Mouse (Mus musculus) kidney, embryonic 16.5 days (tissue): ENCODE measurements around the gene Hacd2. TPM values are rescaled to one million over a fixed set of nuclear protein-coding genes. Genes with fewer than 3 reads are reported as not detected.
A peak's percentile ranks its signal among the peaks of the same experiment; 100 is the strongest.

Experiments used
- ATAC-seq: fragments of 200-750 bp; cut with Nextera tagmentation; 2 replicates; pipeline ENCODE4 v1.8.0; 2017; ENCODE audit warnings: moderate TSS enrichment; ENCODE audit not compliant: low FRiP score, low TSS enrichment
- H3K27ac ChIP-seq: fragments of 300-500 bp; sonication (generic); 2 replicates; pipeline ENCODE4 v1.5.1; 2014; ENCODE audit warnings: low read length
- H3K27me3 ChIP-seq: fragments of 300-500 bp; sonication (generic); 2 replicates; pipeline ENCODE4 v1.6.1; 2014; ENCODE audit warnings: low read length, control low read depth, mixed read lengths; ENCODE audit not compliant: insufficient read depth
- H3K36me3 ChIP-seq: fragments of 300-500 bp; sonication (generic); 2 replicates; pipeline ENCODE4 v1.6.1; 2014; ENCODE audit warnings: low read length, control low read depth, mixed read lengths; ENCODE audit not compliant: insufficient read depth
- H3K4me1 ChIP-seq: fragments of 300-500 bp; sonication (generic); 2 replicates; pipeline ENCODE4 v1.6.1; 2014; ENCODE audit warnings: low read length, control low read depth, mixed read lengths; ENCODE audit not compliant: insufficient read depth
- H3K4me2 ChIP-seq: fragments of 300-500 bp; sonication (generic); replicated peaks from 2 replicates; pipeline ENCODE4 v1.6.1; 2014; ENCODE audit warnings: low read depth, low read length
- H3K4me3 ChIP-seq: fragments of 300-500 bp; sonication (generic); 2 replicates; pipeline ENCODE4 v1.5.1; 2014; ENCODE audit warnings: mild to moderate bottlenecking, low read length
- H3K9ac ChIP-seq: fragments of 300-500 bp; sonication (generic); replicated peaks from 2 replicates; pipeline ENCODE4 v1.6.1; 2014; ENCODE audit warnings: low read length
- H3K9me3 ChIP-seq: fragments of 300-500 bp; sonication (generic); 2 replicates; pipeline ENCODE4 v1.6.1; 2016; ENCODE audit warnings: low read length, control low read depth
- WGBS: fragments of 180-500 bp; shearing (Covaris S2); extraction: QIAGEN DNeasy Blood & Tissue Kit; methylation state at CpG from one replicate; pipeline ENCODE4 v1.1.7; 2014; 5-methylcytosine and 5-hydroxymethylcytosine counted together
- polyA plus RNA-seq: library from polyadenylated mRNA; unstranded; fragments of >200 nt; fragmentation: Nextera tagmentation; extraction: Ambion mirVana; gene quantifications from 2 replicates; pipeline ENCODE4 v1.2.1, GENCODE M21; 2015

The Hacd2 gene
- polyA plus RNA-seq, 1 experiment from 2014 or later: 111 TPM

GRCm38 (mm10) chr16:34991365-34991764 lies 30.9 kb upstream of the Hacd2 start:
- Histone ChIP-seq H3K27ac (no peak overlapping the region), H3K27me3 (no peaks in the 10 kb centered on the region), H3K9ac (no peak overlapping the region), H3K4me1 (peaks cover 13% of the 10 kb centered on the region; the same call in 1 of the 2 replicates), H3K4me3 (no peak overlapping the region), H3K9me3 (no peaks in the 10 kb centered on the region), H3K36me3 (peaks cover 2% of the 10 kb centered on the region; the same call in 1 of the 2 replicates), H3K4me2 (no peak overlapping the region)
- no peak for ATAC-seq
- 71% methylated on average over 3 of the region's 3 CpGs for WGBS

GRCm38 (mm10) chr16:34992854-34993253 lies 29.4 kb upstream of the Hacd2 start:
- Histone ChIP-seq H3K27ac (no peak overlapping the region), H3K4me3 (no peak overlapping the region), H3K9ac (no peak overlapping the region), H3K4me2 (no peak overlapping the region), H3K4me1 (peaks cover 13% of the 10 kb centered on the region; the same call in 1 of the 2 replicates), H3K36me3 (peaks cover 8% of the 10 kb centered on the region; the same call in 1 of the 2 replicates), H3K9me3 (no peaks in the 10 kb centered on the region), H3K27me3 (no peaks in the 10 kb centered on the region)
- 87% methylated on average over 5 of the region's 5 CpGs for WGBS
- ATAC-seq: no peak

- 84% methylated on average over 10 of the region's 10 CpGs for WGBS
- no peaks in the 10 kb centered on the region for H3K27me3 ChIP-seq
- H3K4me2 ChIP-seq: no peak overlapping the region
- H3K27ac ChIP-seq: peak overlapping the region; percentile 59; the same call in 1 of the 2 replicates
- no peaks in the 10 kb centered on the region for H3K9me3 ChIP-seq
- no peak overlapping the region for H3K4me3 ChIP-seq
- H3K4me1 ChIP-seq: peaks cover 13% of the 10 kb centered on the region; the same call in 1 of the 2 replicates
- no peak for ATAC-seq
- no peak overlapping the region for H3K9ac ChIP-seq
- H3K36me3 ChIP-seq: peaks cover 8% of the 10 kb centered on the region; the same call in 1 of the 2 replicates
Measured at GRCm38 (mm10) chr16:34993694-34994330, 28.4 kb upstream of the Hacd2 start.

- Histone ChIP-seq H3K4me3 (no peak overlapping the region), H3K4me2 (no peak overlapping the region), H3K36me3 (peaks cover 8% of the 10 kb centered on the region; the same call in 1 of the 2 replicates), H3K9me3 (no peaks in the 10 kb centered on the region), H3K27ac (peak overlapping the region; percentile 62), H3K27me3 (no peaks in the 10 kb centered on the region), H3K4me1 (peaks cover 13% of the 10 kb centered on the region; the same call in 1 of the 2 replicates), H3K9ac (no peak overlapping the region)
- WGBS: 62% methylated on average over 9 of the region's 9 CpGs
- peak; percentile 29; the same call in 1 of the 2 replicates for ATAC-seq
Measured at GRCm38 (mm10) chr16:34994641-34995141, 27.5 kb upstream of the Hacd2 start.

- H3K4me2 ChIP-seq: no peak overlapping the region
Measured at GRCm38 (mm10) chr16:34996133-34996532, 26.1 kb upstream of the Hacd2 start.

GRCm38 (mm10) chr16:34997052-34997451 lies 25.2 kb upstream of the Hacd2 start:
- Histone ChIP-seq H3K27ac (no peak overlapping the region), H3K4me3 (no peak overlapping the region), H3K36me3 (peaks cover 8% of the 10 kb centered on the region; the same call in 1 of the 2 replicates), H3K9ac (no peak overlapping the region), H3K27me3 (no peaks in the 10 kb centered on the region), H3K4me2 (no peak overlapping the region), H3K9me3 (no peaks in the 10 kb centered on the region), H3K4me1 (peaks cover 27% of the 10 kb centered on the region)
- no peak for ATAC-seq
- 64% methylated on average over 4 of the region's 4 CpGs for WGBS

More at GRCm38 (mm10) chr16:34996133-34996532, 26.1 kb upstream of the Hacd2 start:
- 52% methylated on average over 5 of the region's 5 CpGs for WGBS
- Histone ChIP-seq H3K9ac (no peak overlapping the region), H3K27me3 (no peaks in the 10 kb centered on the region), H3K4me1 (peaks cover 23% of the 10 kb centered on the region), H3K27ac (peak overlapping the region; percentile 31; the same call in 1 of the 2 replicates), H3K9me3 (no peaks in the 10 kb centered on the region), H3K36me3 (peaks cover 8% of the 10 kb centered on the region; the same call in 1 of the 2 replicates), H3K4me3 (no peak overlapping the region)
- ATAC-seq: peak; percentile 64; the same call in 1 of the 2 replicates

- Histone ChIP-seq H3K4me2 (no peak overlapping the region), H3K27me3 (no peaks in the 10 kb centered on the region), H3K36me3 (peaks cover 8% of the 10 kb centered on the region; the same call in 1 of the 2 replicates), H3K4me3 (no peak overlapping the region), H3K9me3 (no peaks in the 10 kb centered on the region), H3K9ac (no peak overlapping the region), H3K27ac (no peak overlapping the region), H3K4me1 (peaks cover 27% of the 10 kb centered on the region)
- 73% methylated on average over 10 of the region's 10 CpGs for WGBS
- ATAC-seq: peak; percentile 13; the same call in 1 of the 2 replicates
Measured at GRCm38 (mm10) chr16:34997576-34997975, 24.7 kb upstream of the Hacd2 start.

- Histone ChIP-seq H3K27me3 (no peaks in the 10 kb centered on the region), H3K4me2 (no peak overlapping the region), H3K27ac (no peak overlapping the region), H3K9ac (no peak overlapping the region), H3K4me3 (no peak overlapping the region), H3K9me3 (no peaks in the 10 kb centered on the region), H3K36me3 (peaks cover 8% of the 10 kb centered on the region; the same call in 1 of the 2 replicates), H3K4me1 (peaks cover 27% of the 10 kb centered on the region)
- ATAC-seq: no peak
- WGBS: 82% methylated on average over 3 of the region's 3 CpGs
Measured at GRCm38 (mm10) chr16:34999016-34999415, 23.2 kb upstream of the Hacd2 start.

- H3K4me1 ChIP-seq: peaks cover 20% of the 10 kb centered on the region
- 46% methylated on average over 11 of the region's 11 CpGs for WGBS
- no peak overlapping the region for H3K4me2 ChIP-seq
- no peak overlapping the region for H3K4me3 ChIP-seq
- no peak overlapping the region for H3K9ac ChIP-seq
- no peaks in the 10 kb centered on the region for H3K9me3 ChIP-seq
- no peak overlapping the region for H3K27ac ChIP-seq
- ATAC-seq: no peak
- peaks cover 8% of the 10 kb centered on the region; the same call in 1 of the 2 replicates for H3K36me3 ChIP-seq
- no peaks in the 10 kb centered on the region for H3K27me3 ChIP-seq
Measured at GRCm38 (mm10) chr16:34999986-35000385, 22.2 kb upstream of the Hacd2 start.
